Mouse (Mus musculus): ENCODE data around the gene Nkain1.

The Nkain1 gene

DNA sequence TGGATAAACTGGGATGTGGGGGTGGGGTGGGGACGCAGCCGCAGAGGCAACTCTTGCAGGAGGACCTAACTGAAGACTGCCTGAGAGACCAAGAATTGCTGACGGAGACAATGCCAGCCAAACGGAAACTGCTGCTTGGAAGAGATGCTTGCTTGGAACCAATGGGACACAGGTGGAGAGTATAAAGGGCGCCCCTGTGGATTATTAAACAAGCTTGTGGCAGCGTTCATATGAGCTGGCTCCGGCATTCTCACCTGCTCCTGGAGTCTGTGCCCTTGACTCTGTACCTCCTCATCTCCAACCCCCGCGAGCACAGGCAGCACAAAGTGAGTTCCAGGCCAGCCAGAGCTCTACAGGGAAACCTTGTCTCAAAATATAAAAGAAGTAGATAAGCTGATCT, 23.5 kb downstream of the Nkain1 start:
- DNase-seq (ENCODE audit: low spot score): no peak

GRCm38 (mm10) chr4:130549189-130549588, 24.8 kb downstream of the Nkain1 start:
- DNase-seq (ENCODE audit: low spot score): no peak

- no peak for DNase-seq (ENCODE audit: low spot score)
Measured at GRCm38 (mm10) chr4:130546798-130547562, 27.0 kb downstream of the Nkain1 start.

GRCm38 (mm10) chr4:130544392-130544791, 29.6 kb downstream of the Nkain1 start:
- no peak for DNase-seq (ENCODE audit: low spot score)

DNA sequence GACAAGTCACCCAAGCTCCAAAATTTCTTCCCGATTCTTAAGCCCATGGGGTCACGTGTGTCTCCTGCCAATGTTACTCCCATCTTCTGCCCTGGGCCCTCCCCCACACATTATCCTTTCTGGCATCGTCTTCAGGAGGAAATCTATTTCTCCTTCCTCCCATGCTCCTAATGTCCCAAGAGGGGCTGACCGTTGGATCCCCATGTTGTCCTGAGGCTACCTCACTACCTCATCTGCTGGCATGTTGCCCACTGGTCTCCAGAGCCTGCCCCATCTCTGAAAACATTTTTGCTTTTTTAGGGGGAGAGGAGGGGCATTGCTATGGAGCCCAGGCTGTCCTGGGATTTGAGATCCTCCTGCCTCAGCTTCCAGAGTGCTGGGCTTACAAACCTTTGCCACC, 30.9 kb downstream of the Nkain1 start:
- DNase-seq (ENCODE audit: low spot score): no peak

GRCm38 (mm10) chr4:130540831-130541230, 33.1 kb downstream of the Nkain1 start:
- DNase-seq (ENCODE audit: low spot score): no peak

DNA sequence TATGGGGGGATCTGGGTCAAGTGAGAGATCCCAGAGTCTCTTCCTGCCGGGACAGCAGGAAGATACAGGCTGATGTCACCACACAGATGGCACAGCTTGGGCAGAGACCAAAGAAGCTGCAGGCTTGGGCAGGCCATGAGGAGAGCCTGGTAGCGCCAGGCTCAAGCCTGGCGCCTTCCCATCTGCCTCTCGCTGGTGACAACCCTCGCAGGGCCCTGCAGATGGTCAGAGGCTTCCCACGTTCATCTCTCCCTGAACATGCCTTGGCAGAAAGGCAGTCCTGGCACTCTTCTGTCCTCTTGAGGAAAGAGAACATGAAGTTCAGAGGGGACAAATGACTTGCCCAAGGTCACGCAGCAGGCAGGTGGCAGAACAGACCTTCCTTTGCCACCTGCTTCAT, 34.3 kb downstream of the Nkain1 start:
- DNase-seq (ENCODE audit: low spot score): no peak

GRCm38 (mm10) chr4:130539053-130539452, 34.9 kb downstream of the Nkain1 start:
- DNase-seq (ENCODE audit: low spot score): no peak

DNA sequence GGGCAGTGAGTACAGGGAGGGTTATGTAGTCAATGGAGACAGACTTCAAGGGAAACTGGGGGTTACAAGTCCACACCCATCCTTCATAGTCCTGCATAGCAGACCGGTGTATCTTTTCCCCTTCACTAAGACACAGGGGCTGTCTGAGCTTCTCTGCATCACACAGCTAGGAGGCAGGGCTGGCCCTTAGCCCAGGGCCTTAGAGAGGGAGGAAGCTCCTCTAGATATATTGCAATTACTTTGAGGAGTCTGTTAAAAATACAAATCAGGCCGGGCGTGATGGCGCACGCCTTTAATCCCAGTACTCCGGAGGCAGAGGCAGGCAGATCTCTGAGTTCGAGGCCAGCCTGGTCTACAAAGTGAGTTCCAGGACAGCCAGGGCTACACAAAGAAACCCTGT, 36.6 kb downstream of the Nkain1 start:
- DNase-seq (ENCODE audit: low spot score): no peak

GRCm38 (mm10) chr4:130535789-130536188, 38.2 kb downstream of the Nkain1 start:
- DNase-seq (ENCODE audit: low spot score): no peak

DNA sequence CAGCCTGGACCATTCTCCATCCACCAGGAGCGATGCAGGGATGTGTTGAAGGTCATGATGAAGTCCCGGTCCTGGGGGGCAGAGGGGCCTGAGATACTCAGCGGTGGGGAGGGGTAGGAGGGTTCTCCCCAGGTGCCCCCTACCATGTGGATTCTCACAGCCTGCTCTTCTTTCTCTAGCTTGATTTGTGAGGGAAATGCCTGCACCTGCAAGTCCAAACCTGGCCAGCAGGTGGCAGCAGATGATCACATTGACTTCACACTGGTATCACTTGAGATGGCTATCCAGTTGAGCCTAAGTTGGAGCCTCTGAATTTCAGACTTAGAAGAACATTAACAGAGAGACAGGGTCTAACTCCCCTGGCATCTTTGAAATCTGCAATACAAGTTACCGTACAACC, 40.0 kb downstream of the Nkain1 start:
- peak; percentile 83 for DNase-seq (ENCODE audit: low spot score)

DNA sequence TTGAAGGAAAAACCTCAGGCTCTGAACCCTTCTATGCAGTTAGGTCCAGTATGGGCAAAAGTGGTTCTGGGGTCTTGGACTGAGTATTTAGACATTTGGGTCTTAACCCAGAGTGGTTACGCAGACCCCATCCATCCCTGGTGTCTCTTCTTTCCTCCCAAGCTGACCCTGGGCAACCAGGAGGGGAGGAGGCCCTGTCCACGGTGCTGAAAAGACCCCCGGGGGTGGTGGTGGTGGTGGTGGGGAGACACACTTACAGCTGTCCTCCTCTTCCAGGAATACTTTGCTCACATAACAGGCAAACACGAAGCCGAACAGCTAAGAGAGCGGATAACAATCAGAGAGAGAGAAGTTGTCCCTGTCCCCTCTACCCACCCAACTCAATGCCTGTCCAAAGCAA, 41.6 kb downstream of the Nkain1 start:
- DNase-seq (ENCODE audit: low spot score): no peak

DNA sequence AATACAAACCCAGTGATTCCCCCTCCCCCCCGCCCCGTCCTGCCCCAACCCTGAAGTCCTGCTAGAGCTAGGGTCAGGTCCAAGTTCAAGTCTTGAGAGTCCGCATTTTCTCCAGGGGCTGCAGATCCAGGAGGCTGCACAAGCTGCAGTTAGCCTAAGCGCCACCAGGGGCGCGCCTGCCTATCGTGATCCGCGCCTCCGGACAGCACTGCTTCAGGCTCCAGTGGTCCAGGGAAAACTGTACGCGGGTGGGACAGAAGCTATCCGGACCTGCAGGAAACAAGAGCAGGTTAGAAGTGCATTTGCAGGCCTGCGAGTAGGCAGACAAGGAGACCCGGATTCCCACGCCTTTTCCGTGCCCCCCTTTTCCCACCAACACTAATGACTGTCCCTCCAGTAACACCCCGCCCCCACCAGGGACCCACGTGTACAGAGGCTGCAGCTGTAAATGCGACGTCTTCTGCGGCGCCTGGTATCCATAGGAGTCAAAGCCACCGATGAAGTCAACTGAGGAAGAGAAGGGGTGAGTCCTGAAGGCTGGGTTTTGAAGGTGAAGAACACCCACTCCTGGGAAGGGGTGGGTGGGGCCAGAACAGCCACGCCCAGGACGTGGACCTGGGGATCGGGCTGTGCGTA, 42.2 kb downstream of the Nkain1 start:
- peak; percentile 61 for DNase-seq (ENCODE audit: low spot score)

DNA sequence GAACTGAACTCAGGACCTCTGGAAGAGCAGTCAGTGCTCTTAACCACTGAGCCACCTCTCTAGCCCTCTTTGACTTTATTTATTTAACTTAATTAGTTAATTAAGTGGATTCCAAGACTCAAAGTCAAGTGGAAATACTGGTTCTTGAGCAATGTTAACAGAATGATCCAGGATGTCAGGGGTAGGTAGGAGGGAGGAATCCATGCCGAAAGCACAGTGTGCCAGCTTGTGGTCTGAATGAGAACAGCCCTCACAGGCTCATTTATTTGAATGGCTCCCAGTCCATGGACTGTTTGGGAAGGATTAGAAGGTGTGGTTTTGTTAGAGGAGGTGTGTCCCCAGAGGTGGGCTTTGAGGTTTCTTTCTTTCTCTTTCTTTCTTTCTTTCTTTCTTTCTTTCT, 46.2 kb downstream of the Nkain1 start:
- DNase-seq (ENCODE audit: low spot score): no peak

GRCm38 (mm10) chr4:130525041-130525440, 48.9 kb downstream of the Nkain1 start:
- no peak for DNase-seq (ENCODE audit: low spot score)

DNA sequence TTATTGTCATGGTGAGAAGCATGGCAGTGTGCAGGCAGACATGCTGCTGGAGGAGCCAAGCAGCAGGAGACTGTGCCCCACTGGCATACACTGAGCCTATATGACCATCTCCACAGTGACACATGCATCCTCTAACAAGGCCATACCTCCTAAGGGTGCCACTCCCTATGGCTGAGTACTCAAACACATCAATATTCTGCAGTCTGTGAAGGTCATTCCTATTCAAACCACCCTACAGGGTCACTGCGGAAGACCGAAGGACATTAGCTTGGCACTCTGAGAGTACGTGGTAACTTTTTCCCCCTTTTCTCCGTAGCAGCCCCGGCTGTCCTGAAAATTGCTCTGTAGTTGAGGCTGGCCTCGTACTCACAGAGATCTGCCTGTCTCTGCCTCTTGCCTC, 52.5 kb downstream of the Nkain1 start:
- DNase-seq (ENCODE audit: low spot score): no peak

DNA sequence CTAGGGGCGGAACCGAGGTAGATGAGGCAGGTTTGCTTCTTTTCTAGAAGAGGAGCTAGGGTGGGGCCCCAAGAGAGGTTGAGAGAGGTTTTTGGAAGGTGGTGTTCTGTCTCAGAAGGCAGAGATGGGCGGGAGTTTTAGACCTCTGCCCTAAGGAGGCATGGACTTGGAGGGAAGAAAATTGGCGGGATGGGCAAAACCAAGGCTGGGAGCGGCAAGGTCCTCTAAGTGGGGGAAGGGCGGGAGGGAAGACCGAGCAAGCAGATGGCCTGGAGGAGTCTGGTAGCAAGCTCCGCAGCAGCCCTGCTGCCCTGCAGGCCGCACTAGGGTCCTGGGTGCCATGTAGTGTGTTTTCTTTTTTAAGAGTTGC, 53.5 kb downstream of the Nkain1 start:
- DNase-seq (ENCODE audit: low spot score): no peak

- peak; percentile 80 for DNase-seq (ENCODE audit: low spot score)
Measured at GRCm38 (mm10) chr4:130519567-130520481, 54.1 kb downstream of the Nkain1 start.

- DNase-seq (ENCODE audit: low spot score): no peak
Measured at GRCm38 (mm10) chr4:130516490-130516889, 57.5 kb downstream of the Nkain1 start.
